Mouse (Mus musculus): Measurements from ENCODE around the gene Thada. TPM values are rescaled to one million over a fixed set of nuclear protein-coding genes. Genes with fewer than 3 reads are reported as not detected.

Thada gene
- polyA plus RNA-seq, 1 experiment from 2014 or later: 6.6 TPM

GRCm38 (mm10) chr17:84154302-84155028 is 311.5 kb downstream of the Thada start:
- Histone ChIP-seq H3K9me3 (no peaks in the 10 kb centered on the region), H3K4me1 (replicated peaks) (peaks cover 2% of the 10 kb centered on the region; the same call in 1 of the 2 replicates), H3K9ac (no peak overlapping the region), H3K27me3 (no peaks in the 10 kb centered on the region), H3K36me3 (no peaks in the 10 kb centered on the region), H3K4me2 (no peak overlapping the region), H3K4me3 (no peak overlapping the region), H3K27ac (replicated peaks) (no peak overlapping the region)
- 94% methylated on average over 11 of the region's 11 CpGs for WGBS
- ATAC-seq (ENCODE audit: low FRiP score, low read depth): no peak

- 81% methylated on average over 12 of the region's 12 CpGs for WGBS
- Histone ChIP-seq H3K27ac (replicated peaks) (no peak overlapping the region), H3K9me3 (no peaks in the 10 kb centered on the region), H3K4me1 (replicated peaks) (peaks cover 12% of the 10 kb centered on the region), H3K4me3 (no peak overlapping the region), H3K9ac (no peak overlapping the region), H3K27me3 (no peaks in the 10 kb centered on the region), H3K36me3 (no peaks in the 10 kb centered on the region), H3K4me2 (no peak overlapping the region)
- no peak for ATAC-seq (ENCODE audit: low FRiP score, low read depth)
Measured at GRCm38 (mm10) chr17:84152976-84153786, 312.8 kb downstream of the Thada start.

DNA sequence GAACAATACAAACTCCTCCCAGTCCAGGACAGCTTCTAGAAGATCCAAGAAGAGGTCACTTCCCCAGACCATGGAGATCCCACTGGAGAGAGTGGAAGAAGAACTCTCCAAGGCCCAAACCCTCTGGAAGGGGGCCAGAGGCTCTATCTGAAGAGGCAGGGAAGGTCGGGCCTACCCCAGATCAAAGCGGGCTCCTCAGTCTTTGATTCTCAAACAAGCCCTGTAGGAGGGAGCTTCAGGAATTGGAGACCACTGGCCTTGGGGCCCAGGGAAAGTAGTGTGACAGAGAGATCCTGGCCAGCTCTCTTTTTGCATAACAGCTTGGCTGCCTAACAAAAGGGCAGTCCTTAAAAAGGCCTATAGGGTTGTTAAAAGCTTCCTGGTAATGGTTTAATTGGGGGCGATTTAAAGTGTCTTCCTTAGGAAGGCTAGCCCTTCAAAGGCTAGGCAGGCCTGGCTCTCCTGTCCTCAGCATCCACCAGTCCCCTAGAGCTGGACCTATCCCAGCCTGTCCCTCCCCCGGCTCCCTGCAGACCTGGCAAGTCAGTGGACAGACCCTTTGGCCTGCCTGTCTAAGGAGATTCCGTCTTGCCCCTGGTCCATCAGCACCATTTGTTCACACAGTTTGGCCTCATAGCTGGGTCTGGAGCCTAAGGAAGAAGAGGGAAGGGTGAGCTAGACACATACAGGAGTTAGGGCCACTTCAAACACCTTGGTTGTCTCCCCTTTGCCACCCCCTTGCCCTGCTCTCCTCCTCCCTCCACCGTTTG is 313.6 kb downstream of the Thada start:
- H3K9me3 ChIP-seq: no peaks in the 10 kb centered on the region
- no peak overlapping the region for H3K27ac ChIP-seq (replicated peaks)
- H3K4me1 ChIP-seq (replicated peaks): peaks cover 12% of the 10 kb centered on the region
- 34% methylated on average over 6 of the region's 6 CpGs for WGBS
- H3K27me3 ChIP-seq: no peaks in the 10 kb centered on the region
- no peak overlapping the region for H3K9ac ChIP-seq
- H3K36me3 ChIP-seq: no peaks in the 10 kb centered on the region
- ATAC-seq (ENCODE audit: low FRiP score, low read depth): no peak
- H3K4me3 ChIP-seq: no peak overlapping the region
- no peak overlapping the region for H3K4me2 ChIP-seq

GRCm38 (mm10) chr17:84151306-84151705 is 314.7 kb downstream of the Thada start:
- WGBS: 81% methylated on average over 6 of the region's 6 CpGs
- ATAC-seq (ENCODE audit: low FRiP score, low read depth): no peak

DNA sequence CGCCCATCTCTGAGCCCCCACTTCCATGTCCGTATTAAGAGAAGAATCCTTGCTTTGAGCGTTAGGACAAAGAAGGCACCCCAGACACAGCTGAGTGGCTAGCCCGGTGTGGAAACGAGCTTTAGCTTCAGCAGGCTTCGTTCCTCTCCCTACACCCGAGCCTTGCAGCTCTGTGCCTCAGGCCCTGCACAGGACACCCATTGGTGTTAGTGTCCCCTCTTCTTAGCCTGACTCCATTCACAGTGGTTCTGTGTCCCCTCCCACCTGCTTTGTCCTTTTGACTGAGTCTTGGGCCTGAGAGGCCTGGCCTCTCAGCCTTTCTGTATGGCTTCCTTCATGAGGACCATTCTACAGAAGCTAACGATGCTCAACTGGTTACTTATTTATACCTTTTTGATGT is 315.7 kb downstream of the Thada start:
- 51% methylated on average over 8 of the region's 8 CpGs for WGBS
- Histone ChIP-seq H3K9me3 (no peaks in the 10 kb centered on the region), H3K4me2 (no peak overlapping the region), H3K36me3 (no peaks in the 10 kb centered on the region), H3K27ac (replicated peaks) (no peak overlapping the region), H3K4me1 (replicated peaks) (peaks cover 14% of the 10 kb centered on the region; the same call in 1 of the 2 replicates), H3K4me3 (no peak overlapping the region), H3K9ac (no peak overlapping the region), H3K27me3 (no peaks in the 10 kb centered on the region)
- no peak for ATAC-seq (ENCODE audit: low FRiP score, low read depth)

More at GRCm38 (mm10) chr17:84151306-84151705, 314.7 kb downstream of the Thada start:
- Histone ChIP-seq H3K4me1 (replicated peaks) (peaks cover 14% of the 10 kb centered on the region; the same call in 1 of the 2 replicates), H3K9me3 (no peaks in the 10 kb centered on the region), H3K4me2 (no peak overlapping the region), H3K36me3 (no peaks in the 10 kb centered on the region), H3K27me3 (no peaks in the 10 kb centered on the region), H3K9ac (no peak overlapping the region), H3K27ac (replicated peaks) (no peak overlapping the region), H3K4me3 (no peak overlapping the region)

DNA sequence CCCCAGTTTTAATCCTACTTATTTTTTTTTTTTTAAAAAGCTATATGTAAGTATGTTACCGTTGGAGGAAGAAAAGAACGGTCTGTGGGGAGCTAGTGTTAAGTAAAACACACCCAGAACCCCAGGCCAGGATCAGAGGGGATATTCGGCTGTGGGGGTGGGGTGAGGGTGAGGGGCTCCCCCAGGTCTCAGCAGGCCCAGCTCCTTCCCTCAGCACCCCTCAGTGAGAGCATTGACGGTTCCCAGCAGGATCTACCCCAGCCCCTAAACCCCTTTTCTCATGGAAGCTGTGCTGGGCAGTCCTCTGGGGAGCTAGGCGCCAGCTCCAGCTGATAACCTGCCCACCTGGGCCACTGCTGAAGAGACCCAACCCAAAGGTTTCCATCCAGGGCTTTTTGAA is 316.4 kb downstream of the Thada start:
- H3K4me1 ChIP-seq (replicated peaks): peaks cover 14% of the 10 kb centered on the region; the same call in 1 of the 2 replicates
- no peaks in the 10 kb centered on the region for H3K27me3 ChIP-seq
- no peak for ATAC-seq (ENCODE audit: low FRiP score, low read depth)
- 39% methylated on average over 5 of the region's 5 CpGs for WGBS
- H3K9me3 ChIP-seq: no peaks in the 10 kb centered on the region
- H3K27ac ChIP-seq (replicated peaks): no peak overlapping the region
- no peak overlapping the region for H3K4me3 ChIP-seq
- H3K4me2 ChIP-seq: no peak overlapping the region
- no peak overlapping the region for H3K9ac ChIP-seq
- no peaks in the 10 kb centered on the region for H3K36me3 ChIP-seq

DNA sequence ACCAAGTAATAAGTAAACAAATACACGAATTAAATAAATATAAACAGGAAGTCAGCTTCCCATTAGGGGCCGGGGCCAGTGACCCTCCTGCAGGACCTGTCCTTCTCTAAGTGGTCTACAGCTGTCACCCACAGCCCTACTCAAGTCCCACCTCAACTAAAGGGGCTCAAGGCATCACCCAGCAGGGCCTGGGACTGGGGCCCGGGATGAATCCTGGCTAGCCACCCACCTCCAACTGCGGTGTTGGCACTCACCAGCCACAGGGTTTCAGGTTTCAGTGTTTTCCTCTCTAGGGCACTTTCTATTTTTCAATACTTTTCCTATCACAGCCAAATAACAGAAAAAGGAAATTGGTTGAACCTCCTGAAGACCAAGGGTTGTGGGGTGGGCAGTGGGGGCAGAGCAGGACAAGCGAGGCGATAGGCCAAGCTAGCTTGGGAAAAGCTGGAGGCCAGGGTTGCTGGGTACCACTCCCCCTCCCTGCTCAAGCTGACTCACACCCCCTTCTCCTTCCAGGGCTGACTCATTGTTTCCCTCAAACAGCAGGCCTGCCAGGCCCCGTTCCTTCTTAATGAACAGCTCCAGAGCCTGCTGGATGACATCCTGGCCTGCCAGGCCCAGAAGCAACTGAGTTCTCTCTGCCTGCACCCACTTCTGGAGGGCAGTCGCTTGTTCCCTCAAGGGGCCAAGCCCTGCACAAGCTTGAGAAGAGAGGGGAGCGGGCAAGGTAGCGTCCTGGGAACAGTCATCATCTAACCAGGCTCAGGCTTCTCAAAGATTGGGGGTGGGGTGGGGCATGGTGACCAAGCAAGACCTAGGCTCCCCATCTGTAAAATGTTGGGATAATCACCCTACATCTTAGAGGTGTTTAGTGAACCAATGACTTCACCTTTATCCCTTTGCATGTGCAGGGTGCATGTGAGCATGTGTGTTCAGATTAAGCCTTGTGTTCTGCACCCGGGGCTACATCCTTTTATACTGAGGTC is 317.2 kb downstream of the Thada start:
- no peak overlapping the region for H3K4me3 ChIP-seq
- 0 out of 2 replicates have a peak overlapping the region, but pooled peaks have one; percentile 1 for H3K27ac ChIP-seq (replicated peaks)
- no peaks in the 10 kb centered on the region for H3K27me3 ChIP-seq
- no peaks in the 10 kb centered on the region for H3K36me3 ChIP-seq
- ATAC-seq (ENCODE audit: low FRiP score, low read depth): peak; percentile 74
- WGBS: 36% methylated on average over 11 of the region's 11 CpGs
- no peak overlapping the region for H3K9ac ChIP-seq
- no peak overlapping the region for H3K4me2 ChIP-seq
- peaks cover 14% of the 10 kb centered on the region; the same call in 1 of the 2 replicates for H3K4me1 ChIP-seq (replicated peaks)
- H3K9me3 ChIP-seq: no peaks in the 10 kb centered on the region

DNA sequence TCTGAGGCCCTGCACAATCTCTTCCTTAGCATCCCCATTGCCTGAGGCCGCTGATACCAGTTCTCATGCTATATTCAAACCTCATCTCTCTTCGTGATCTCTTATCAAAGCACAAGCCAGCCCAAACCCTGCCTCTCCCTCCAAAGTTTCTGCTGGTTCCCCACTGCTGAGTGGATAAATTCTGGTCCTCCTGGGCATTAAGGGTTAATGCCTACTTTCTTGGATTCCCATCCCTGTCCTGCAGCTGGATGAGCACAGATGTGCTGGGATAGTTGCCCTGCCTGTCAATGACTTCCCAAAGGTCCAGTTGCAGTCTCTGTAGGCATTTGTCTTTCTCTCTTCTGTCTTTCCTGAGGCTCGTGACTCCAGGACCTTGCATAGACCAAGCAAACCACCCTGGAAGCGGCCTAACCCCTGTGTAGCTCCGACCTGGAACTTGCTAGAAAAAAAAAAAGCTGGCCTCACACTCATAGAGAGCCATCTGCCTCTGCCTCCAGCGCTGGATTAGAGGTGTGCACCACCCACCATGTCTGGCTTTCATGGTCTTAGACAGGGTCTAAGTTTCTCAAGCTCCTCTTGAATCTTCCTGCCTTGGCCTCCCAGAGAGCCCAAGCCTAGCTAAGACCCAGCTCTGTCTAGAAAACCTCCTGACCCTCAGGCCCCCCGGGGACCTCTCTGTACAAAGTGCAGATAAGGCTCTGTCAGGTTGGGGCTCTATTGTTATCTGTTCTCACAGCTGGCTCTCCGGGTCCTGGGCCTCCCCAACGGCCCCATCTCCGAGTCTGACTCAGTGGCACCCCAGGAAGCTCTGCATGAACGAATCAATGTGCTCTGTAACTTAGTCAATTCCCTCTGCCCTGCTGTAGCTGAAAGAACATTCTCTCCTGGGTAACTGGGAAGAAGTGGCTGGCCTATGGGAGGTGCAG is 318.6 kb downstream of the Thada start:
- H3K27me3 ChIP-seq: no peaks in the 10 kb centered on the region
- no peak for ATAC-seq (ENCODE audit: low FRiP score, low read depth)
- peaks cover 14% of the 10 kb centered on the region for H3K4me1 ChIP-seq (replicated peaks)
- no peak overlapping the region for H3K9ac ChIP-seq
- H3K9me3 ChIP-seq: no peaks in the 10 kb centered on the region
- 54% methylated on average over 11 of the region's 11 CpGs for WGBS
- H3K4me2 ChIP-seq: no peak overlapping the region
- no peak overlapping the region for H3K27ac ChIP-seq (replicated peaks)
- H3K4me3 ChIP-seq: no peak overlapping the region
- no peaks in the 10 kb centered on the region for H3K36me3 ChIP-seq

GRCm38 (mm10) chr17:84146458-84147182 is 319.4 kb downstream of the Thada start:
- H3K27ac ChIP-seq (replicated peaks): no peak overlapping the region
- H3K27me3 ChIP-seq: no peaks in the 10 kb centered on the region
- H3K9ac ChIP-seq: no peak overlapping the region
- WGBS: 49% methylated on average over 7 of the region's 7 CpGs
- peaks cover 14% of the 10 kb centered on the region for H3K4me1 ChIP-seq (replicated peaks)
- no peaks in the 10 kb centered on the region for H3K9me3 ChIP-seq
- no peak for ATAC-seq (ENCODE audit: low FRiP score, low read depth)
- H3K4me3 ChIP-seq: no peak overlapping the region
- H3K4me2 ChIP-seq: no peak overlapping the region
- no peaks in the 10 kb centered on the region for H3K36me3 ChIP-seq

DNA sequence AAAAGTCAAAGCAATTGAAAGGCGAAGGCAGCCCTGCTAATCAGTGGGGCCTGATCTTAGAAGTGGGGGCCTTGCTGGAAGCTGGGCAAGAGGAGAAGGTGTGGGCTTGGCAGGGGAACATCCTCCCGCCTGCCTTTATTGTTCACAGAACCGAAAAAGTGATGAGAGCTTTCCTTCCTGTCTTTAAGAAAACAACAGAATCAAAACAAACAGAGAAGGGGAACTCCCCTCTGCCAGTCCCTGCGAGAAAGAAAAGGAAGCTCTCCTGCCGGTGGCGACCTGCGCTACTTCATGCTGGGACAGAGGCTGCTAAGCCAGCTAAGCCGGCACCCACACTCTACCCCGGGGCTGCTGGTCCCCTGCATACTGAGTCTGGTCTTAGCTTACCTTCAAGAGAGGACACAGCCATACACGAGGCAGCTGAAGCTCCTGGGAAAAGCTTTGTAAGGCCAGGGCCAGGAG is 320.1 kb downstream of the Thada start:
- Histone ChIP-seq H3K27me3 (no peaks in the 10 kb centered on the region), H3K4me3 (no peak overlapping the region), H3K36me3 (no peaks in the 10 kb centered on the region), H3K4me1 (replicated peaks) (peaks cover 14% of the 10 kb centered on the region), H3K4me2 (no peak overlapping the region), H3K27ac (replicated peaks) (no peak overlapping the region), H3K9ac (no peak overlapping the region), H3K9me3 (no peaks in the 10 kb centered on the region)
- WGBS: 18% methylated on average over 10 of the region's 10 CpGs
- no peak for ATAC-seq (ENCODE audit: low FRiP score, low read depth)
